Mouse (Mus musculus) hematopoietic stem cell, adult 5-6 weeks (primary cell): ENCODE data around the gene Syt2. TPM values are rescaled to one million over a fixed set of nuclear protein-coding genes. Genes with fewer than 3 reads are reported as not detected.
A peak's percentile ranks its signal among the peaks of the same experiment; 100 is the strongest.

Experiments
- ATAC-seq, 2 experiments: fragments of 125-278 bp in 1 of 2; replicated peaks in 1 of 2; 2 replicates each; pipeline ENCODE4 v1.8.0; 2016 to 2017; ENCODE audit warnings: inconsistent platforms in 2 of 2, mild to moderate bottlenecking in 2 of 2, moderate number of reproducible peaks in 2 of 2, low read depth in 1 of 2, moderate TSS enrichment in 1 of 2; ENCODE audit not compliant: low FRiP score in 2 of 2, poor library complexity in 2 of 2, severe bottlenecking in 2 of 2, insufficient read depth in 1 of 2, low TSS enrichment in 1 of 2
- total RNA-seq: library from RNA; stranded (forward); fragments of 172-1452, 232-1000 nt; gene quantifications from 2 replicates; pipeline ENCODE4 v1.2.3, GENCODE M21; 2017

Gene Syt2
- total RNA-seq, result not detected in 2 replicates

- ATAC-seq, result 0 out of 4 replicates have a peak, but pooled peaks of 1 of the 2 experiments have one; percentile 19
Observed at GRCm38 (mm10) chr1:134646261-134646962, at the start of gene Syt2. Gene Syt2, plus strand, starts transcription at chr1:134646677.

DNA sequence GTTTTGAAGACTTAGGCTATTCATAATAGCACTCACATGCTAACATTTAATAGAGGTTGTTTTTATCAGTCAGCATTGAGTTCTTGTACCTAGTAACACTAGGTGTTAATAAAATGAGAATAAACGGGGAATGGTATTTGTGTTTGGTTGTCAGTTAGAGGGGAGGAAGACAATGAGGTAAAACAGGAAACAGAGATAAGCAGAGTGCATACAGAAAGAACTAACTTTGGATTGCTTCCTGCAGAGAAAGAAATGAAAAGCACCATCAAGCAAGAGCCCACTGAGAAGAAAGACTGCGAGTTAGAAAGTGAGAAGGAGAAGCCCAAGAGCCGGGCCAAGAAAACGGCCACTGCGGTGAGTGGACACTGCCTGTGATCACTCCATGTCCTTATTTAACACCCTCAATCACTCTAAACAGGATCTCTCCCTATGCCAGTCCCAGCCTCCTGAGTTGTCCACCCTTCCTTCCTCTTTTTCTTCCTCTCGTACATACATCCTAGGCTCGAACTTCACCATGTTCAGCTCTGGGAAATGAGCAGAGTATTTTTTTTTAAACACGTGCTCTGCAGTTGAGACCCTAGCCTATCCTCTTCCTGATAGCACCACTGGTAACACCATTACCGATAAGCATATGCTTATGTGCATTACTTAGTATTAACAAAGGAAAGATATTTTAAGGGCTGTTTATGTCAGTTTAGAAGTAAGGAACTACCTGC, 49.0 kb upstream of the Syt2 start:
- peak in 1 of 2 experiments; percentile 5; a peak in 1 of 4 replicates for ATAC-seq

DNA sequence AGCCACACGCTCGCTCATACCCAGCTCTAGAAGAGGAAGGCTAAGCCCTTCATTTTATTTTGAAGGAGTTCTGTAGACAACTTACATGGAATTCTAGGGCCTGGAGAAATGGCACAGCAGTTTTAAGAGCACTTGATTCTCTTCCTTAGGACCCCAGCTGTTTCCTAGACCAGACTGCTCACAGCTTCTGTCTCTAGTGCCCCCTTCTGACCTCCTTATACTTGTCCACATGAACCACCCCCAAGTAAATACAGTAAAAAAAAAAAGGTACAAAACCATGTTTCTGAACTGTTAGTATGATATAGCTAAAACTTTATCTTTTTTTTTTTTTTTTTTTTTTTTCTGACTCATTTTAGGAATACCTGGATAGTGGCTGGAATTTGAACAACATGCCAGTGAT, 42.4 kb upstream of the Syt2 start:
- no peak for ATAC-seq

DNA sequence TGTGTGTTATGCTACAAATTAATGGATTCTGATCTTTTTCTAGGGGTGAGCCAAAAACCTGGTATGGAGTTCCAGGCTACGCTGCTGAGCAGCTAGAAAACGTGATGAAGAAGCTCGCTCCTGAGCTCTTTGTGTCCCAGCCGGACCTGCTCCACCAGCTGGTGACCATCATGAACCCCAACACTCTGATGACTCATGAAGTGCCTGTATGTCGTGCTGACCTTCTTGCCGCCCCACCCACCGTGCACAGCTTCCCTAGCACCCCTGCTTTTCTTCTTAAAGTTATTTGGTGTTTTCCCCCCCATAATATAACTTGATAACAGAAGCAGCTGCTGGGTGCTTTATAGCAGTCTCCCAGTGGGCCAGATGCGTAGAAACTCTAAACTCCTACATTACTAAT, 40.8 kb upstream of the Syt2 start:
- no peak for ATAC-seq

DNA sequence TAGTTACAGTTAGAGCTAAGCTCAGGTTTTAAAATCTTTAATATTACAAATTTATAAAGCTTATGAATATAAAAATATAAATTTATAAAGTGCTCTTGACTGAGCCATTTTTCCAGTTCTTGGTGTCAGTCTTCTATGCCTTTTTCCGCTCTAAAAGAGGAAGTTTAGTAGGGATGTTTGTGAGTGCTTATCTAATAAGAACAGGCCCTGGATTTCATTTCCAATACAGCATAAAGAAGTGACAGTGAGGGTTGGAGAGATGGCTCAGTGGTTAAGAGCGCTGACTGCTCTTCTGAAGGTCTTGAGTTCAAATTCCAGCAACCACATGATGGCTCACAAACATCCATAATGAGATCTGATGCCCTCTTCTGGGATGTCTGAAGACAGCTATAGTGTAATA, 40.1 kb upstream of the Syt2 start:
- ATAC-seq, result no peak; a peak in 1 of 4 replicates

GRCm38 (mm10) chr1:134607279-134607678, 39.2 kb upstream of the Syt2 start:
- no peak for ATAC-seq

DNA sequence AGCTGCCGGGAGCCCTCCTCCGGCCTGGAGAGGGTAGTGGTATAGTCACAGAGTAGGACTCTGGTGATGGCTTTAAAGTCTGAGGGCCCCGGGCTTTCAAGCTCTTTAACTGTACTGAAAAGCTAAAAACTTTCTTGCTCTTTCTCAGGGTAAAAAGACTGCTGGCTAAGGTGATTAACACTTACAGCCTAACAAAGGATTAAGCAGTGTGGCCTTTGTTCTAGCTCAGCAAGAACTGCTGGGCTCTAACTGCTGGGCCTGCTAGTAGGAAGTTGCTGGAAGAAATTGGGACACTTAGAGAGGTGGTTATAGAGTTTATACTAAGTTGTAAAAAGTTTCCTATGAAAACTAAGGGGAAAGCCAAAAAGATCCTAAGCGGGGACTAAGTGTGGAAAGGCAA, 37.3 kb upstream of the Syt2 start:
- ATAC-seq, result no peak

DNA sequence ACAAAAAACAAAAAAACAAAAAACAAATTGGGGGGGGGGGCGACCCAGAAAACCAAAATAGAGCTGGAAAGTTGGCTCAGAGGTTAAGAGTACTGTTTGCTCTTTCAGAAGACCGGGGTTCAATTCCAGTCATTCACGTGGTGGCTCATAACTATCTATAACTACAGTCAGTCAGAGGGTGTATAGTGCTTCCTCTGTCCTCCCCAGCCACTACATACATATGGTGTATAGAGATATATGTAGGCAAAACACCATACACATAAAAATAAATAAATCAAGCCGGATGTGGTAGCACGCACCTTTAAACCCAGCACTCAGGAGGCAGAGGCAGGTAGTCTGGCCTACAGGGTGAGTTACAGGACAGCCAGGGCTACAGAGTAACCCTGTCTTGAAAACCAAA, 31.9 kb upstream of the Syt2 start:
- no peak for ATAC-seq

DNA sequence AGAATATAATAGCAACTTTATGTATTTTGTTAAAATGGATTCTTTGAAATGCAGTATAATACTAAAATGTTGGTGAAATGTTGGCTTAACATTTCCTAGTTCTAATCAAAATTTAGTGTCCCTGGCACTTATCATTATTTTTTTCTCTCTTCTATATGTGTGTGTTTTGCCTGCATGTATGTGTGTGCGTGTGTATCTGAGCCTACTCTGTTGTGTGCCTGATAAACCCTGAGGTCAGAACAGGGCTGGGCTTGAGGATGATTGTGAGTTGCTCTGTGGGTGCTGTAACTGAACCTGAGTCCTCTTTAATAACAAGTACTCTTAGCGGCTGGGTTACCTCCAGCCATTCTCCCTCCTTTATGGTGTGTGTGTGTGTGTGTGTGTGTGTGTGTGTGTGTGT, 31.5 kb upstream of the Syt2 start:
- ATAC-seq, result no peak

DNA sequence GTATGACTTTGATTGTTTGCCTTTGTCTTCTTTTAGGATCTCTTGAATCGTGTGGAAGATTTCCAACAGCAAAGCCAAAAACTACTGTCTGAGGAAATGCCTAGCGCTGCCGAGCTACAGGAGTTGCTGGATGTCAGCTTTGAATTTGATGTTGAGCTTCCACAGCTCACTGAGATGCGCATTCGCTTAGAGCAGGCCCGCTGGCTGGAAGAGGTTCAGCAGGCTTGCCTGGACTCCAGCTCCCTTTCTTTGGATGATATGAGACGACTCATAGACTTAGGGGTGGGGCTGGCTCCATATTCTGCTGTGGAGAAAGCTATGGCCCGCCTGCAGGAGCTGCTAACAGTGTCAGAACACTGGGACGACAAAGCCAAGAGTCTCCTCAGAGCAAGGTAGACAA, 28.8 kb upstream of the Syt2 start:
- no peak for ATAC-seq

GRCm38 (mm10) chr1:134625325-134625724, 21.2 kb upstream of the Syt2 start:
- ATAC-seq, result no peak

- ATAC-seq, result no peak
Observed at GRCm38 (mm10) chr1:134629455-134629854, 17.0 kb upstream of the Syt2 start.

- no peak for ATAC-seq
Observed at GRCm38 (mm10) chr1:134634296-134634695, 12.2 kb upstream of the Syt2 start.

- ATAC-seq, result no peak
Observed at GRCm38 (mm10) chr1:134636245-134636644, 10.2 kb upstream of the Syt2 start.

DNA sequence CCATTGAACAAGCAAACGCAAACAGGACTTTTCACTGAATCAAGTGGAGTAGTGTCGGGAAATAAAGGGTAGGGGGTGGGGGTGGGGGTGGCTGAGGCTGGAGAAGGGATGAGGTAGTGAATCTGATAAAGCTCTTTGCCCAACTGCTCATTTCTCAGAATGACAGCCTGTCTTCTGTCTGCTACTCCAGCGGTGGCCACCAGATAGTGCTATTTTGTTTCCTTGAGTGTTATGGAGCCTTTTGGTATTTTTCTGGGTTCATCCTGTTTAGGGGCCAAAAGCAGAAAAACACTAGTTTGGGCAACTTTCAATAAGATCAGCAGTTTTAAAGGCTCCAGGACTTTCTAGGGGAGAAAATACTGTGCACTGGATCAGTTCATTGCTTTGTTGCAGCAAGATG, 9.8 kb upstream of the Syt2 start:
- ATAC-seq, result peak; percentile 51 to 55; a peak in 2 of 4 replicates

DNA sequence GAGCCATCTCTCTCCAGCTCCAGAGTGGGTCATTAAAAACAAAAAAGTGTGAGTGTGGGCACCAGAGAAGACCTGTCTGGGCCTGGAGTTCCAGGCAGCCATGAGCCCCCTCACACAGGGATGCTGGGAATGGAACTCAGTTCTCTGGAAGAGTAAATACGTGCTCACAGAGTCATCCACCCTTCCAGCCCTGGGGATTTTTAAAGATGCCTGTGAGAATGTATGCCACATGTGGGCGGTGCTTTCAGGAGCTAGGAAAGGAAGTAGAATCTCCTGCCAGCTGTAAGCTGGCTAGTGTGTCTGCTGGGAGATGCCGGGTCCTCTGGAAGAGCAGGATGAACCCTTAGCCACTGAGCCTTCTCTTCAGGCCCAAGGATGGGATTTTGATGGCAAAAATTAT, 8.4 kb upstream of the Syt2 start:
- no peak for ATAC-seq

GRCm38 (mm10) chr1:134638522-134638921, 8.0 kb upstream of the Syt2 start:
- ATAC-seq, result peak; percentile 33 to 60; a peak in 2 of 4 replicates

DNA sequence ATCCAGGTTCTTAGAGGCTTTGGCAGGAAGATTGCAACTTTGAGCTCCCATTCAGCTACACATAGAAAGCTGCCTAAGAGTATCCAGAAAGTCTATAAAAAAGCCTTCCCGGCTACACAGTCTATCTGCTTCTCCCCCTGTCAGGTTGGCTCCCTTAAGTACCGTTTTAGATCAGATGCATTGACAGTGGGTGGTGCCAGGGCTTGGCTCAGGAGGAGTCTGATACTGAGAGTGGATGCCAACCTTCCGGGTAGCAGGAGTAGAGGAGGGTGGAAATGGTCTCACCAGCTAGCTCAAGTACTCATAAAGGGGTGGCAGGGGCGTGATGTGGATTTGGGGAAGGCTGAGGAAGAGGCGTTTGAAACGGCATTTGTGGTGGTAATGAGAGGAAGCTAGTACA, 7.0 kb upstream of the Syt2 start:
- ATAC-seq, result no peak

- ATAC-seq, result no peak
Observed at GRCm38 (mm10) chr1:134641507-134641906, 5.0 kb upstream of the Syt2 start.
